Mouse (Mus musculus): ENCODE measurements around the gene Nfu1.

DNA sequence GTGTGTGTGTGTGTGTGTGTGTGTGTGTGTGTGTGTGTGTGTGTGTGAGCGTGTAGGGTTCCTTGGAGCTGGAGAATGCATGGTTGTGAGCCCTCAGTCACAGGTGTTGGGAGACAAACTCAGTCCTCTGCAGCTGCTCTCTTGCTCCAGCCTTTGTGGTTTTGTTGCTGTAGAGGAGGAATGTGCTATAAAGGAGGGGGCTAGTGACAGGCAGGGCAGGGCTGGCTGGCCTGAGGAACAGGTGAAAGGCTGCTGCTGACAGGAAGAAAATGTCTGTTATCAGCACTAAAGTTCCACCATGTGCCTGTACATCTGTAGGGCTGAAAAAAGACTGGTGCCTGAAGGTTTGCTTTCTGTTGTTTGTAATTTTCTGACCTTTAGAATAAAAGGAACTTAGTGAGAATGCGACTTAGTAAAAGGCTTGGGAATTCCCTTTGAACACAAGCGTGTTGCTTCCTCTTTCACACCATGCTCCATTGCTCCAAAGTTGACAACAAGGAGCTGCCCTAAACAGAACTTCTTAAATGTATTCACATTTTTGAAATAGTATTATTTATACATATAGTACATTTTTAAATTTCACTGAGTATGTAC lies 66.2 kb downstream of the Nfu1 start:
- TF ChIP-seq POLR2A (IDR thresholded peaks at IDR 0.05; ENCODE audit: control insufficient read depth in 1 of 2, insufficient read depth in 1 of 2, low read depth in 1 of 2, low read length in 2 of 2, poor library complexity in 1 of 2) = no peak
- no peak for TF ChIP-seq CTCF (IDR thresholded peaks at IDR 0.05 in 2 of 3, conservative IDR thresholded peaks at IDR 0.05 in 1 of 3; ENCODE audit: control insufficient read depth in 1 of 3, insufficient read depth in 1 of 3, low read depth in 2 of 3, low read length in 3 of 3, poor library complexity in 1 of 3, severe bottlenecking in 1 of 3)

Measured in MEL (cell line).